8 mouse cellular contexts compared by ENCODE assay signal in genomic region chr1:20889677-20890403, GRCm38 (mm10). TPM values are rescaled to one million over a fixed set of nuclear protein-coding genes. Genes with fewer than 3 reads are reported as not detected.
DNase-seq lines count a peak whose midpoint lies in the region; ATAC-seq lines count a peak whose summit lies in the region.

No protein-coding gene starts in this region.

- H3K4me2 ChIP-seq in lung, embryonic 16.5 days (ENCODE audit: low read depth, low read length): peak overlapping the region; percentile 94
- H3K4me2 ChIP-seq in intestine, embryonic 16.5 days (ENCODE audit: low read depth, low read length): peak overlapping the region; percentile 88
- H3K4me2 ChIP-seq in neural tube, embryonic 15.5 days: peak overlapping the region; percentile 86

- peak overlapping the region; percentile 58 for H3K4me3 ChIP-seq in lung, embryonic 16.5 days (ENCODE audit: low read length)
- H3K4me3 ChIP-seq in intestine, embryonic 16.5 days (ENCODE audit: low read length): peak overlapping the region; percentile 75
- peak overlapping the region; percentile 61 for H3K4me3 ChIP-seq in neural tube, embryonic 15.5 days (replicated peaks)

- peak; percentile 15 for DNase-seq in adrenal gland, adult 2 months
- no peak for DNase-seq in adrenal gland, adult 8-10 months
- DNase-seq in lung, postnatal 25 days (ENCODE audit: low spot score): no peak
- DNase-seq in gastrocnemius, postnatal 14 days: no peak
- DNase-seq in thymus, postnatal 10 days (ENCODE audit: low spot score in 2 of 2): no peak

- no peaks in the 10 kb centered on the region for H3K9me3 ChIP-seq in lung, embryonic 16.5 days (ENCODE audit: control insufficient read depth, low read length)
- H3K9me3 ChIP-seq in intestine, embryonic 16.5 days (ENCODE audit: control insufficient read depth, low read length): no peaks in the 10 kb centered on the region
- no peaks in the 10 kb centered on the region for H3K9me3 ChIP-seq in neural tube, embryonic 15.5 days (replicated peaks)

- H3K4me1 ChIP-seq in lung, embryonic 16.5 days (replicated peaks; ENCODE audit: control insufficient read depth, insufficient read depth, low read length): 0 out of 2 replicates have a peak, but pooled peaks cover 4% of the 10 kb centered on the region
- H3K4me1 ChIP-seq in intestine, embryonic 16.5 days (ENCODE audit: control insufficient read depth, insufficient read depth, low read length): peaks cover 8% of the 10 kb centered on the region; the same call in 1 of the 2 replicates
- H3K4me1 ChIP-seq in neural tube, embryonic 15.5 days: peaks cover 17% of the 10 kb centered on the region

- peak; percentile 18; the same call in 1 of the 2 replicates for ATAC-seq in lung, embryonic 16.5 days (ENCODE audit: low read depth)
- peak; percentile 5 for ATAC-seq in intestine, embryonic 16.5 days
- ATAC-seq in neural tube, embryonic 15.5 days (ENCODE audit: low FRiP score): peak; percentile 40

- H3K9ac ChIP-seq in lung, embryonic 16.5 days (ENCODE audit: low read length): peak overlapping the region; percentile 79
- peak overlapping the region; percentile 79 for H3K9ac ChIP-seq in intestine, embryonic 16.5 days (ENCODE audit: low read depth, low read length)
- peak overlapping the region; percentile 64 for H3K9ac ChIP-seq in neural tube, embryonic 15.5 days (replicated peaks)

- WGBS in lung, embryonic 16.5 days: 22% methylated on average over 16 of the region's 16 CpGs
- 26% methylated on average over 16 of the region's 16 CpGs for WGBS in intestine, embryonic 16.5 days
- 20% methylated on average over 16 of the region's 16 CpGs for WGBS in neural tube, embryonic 15.5 days

- intact Hi-C loops in gastrocnemius, postnatal 14 days (cut with DNase I; ENCODE audit: low total_unique reads): no loop called here

- no peaks in the 10 kb centered on the region for H3K27me3 ChIP-seq in lung, embryonic 16.5 days (ENCODE audit: control insufficient read depth, insufficient read depth, low read depth, low read length)
- no peaks in the 10 kb centered on the region for H3K27me3 ChIP-seq in intestine, embryonic 16.5 days (replicated peaks; ENCODE audit: control insufficient read depth, insufficient read depth, low read length)
- no peaks in the 10 kb centered on the region for H3K27me3 ChIP-seq in neural tube, embryonic 15.5 days (replicated peaks)

- no peaks in the 10 kb centered on the region for H3K36me3 ChIP-seq in lung, embryonic 16.5 days (ENCODE audit: control insufficient read depth, insufficient read depth, low read length)
- no peaks in the 10 kb centered on the region for H3K36me3 ChIP-seq in intestine, embryonic 16.5 days (ENCODE audit: control insufficient read depth, insufficient read depth, low read length)
- no peaks in the 10 kb centered on the region for H3K36me3 ChIP-seq in neural tube, embryonic 15.5 days

- H3K27ac ChIP-seq in lung, embryonic 16.5 days (ENCODE audit: low read length): peak overlapping the region; percentile 77
- 0 out of 2 replicates have a peak overlapping the region, but pooled peaks have one; percentile 18 for H3K27ac ChIP-seq in intestine, embryonic 16.5 days (ENCODE audit: low read length)
- peak overlapping the region; percentile 81 for H3K27ac ChIP-seq in neural tube, embryonic 15.5 days (replicated peaks)

RNA-seq across cellular contexts. Expression of gene Paqr8, which starts 0.6 kb away (rescaled TPM):
- 10 to 100 TPM; 39.7 to 51.8 TPM for total RNA-seq in adrenal gland, adult 2 months (2021)
- polyA plus RNA-seq in adrenal gland, adult 2 months (2012; rRNA removed): 133 and 147 TPM in 2 replicates
- 10 to 100 TPM; 57.6 to 67.3 (median 63.0) TPM for total RNA-seq in adrenal gland, adult 8-10 months (2022)
- 4.4 and 5.5 TPM in 2 replicates for polyA plus RNA-seq in lung, embryonic 16.5 days (2015; fragmentation: Nextera tagmentation; extraction: Ambion mirVana)
- 6.1 and 6.2 TPM in 2 replicates for polyA plus RNA-seq in intestine, embryonic 16.5 days (2015; fragmentation: Nextera tagmentation; extraction: Ambion mirVana)
- 22.4 and 25.8 TPM in 2 replicates for polyA plus RNA-seq in neural tube, embryonic 15.5 days (2015; fragmentation: Nextera tagmentation; extraction: Ambion mirVana)
- total RNA-seq in gastrocnemius, postnatal 14 days (2021): 1 to 10 TPM; 1.5 to 1.8 TPM

Comparison
In these comparisons a context has a peak if more than half of its experiments do, and no peak if none do; other contexts are left out.
1. H3K27ac ChIP-seq: peak in every context shown above with its lines; median percentile 81 in neural tube, embryonic 15.5 days; 77 in lung, embryonic 16.5 days; 18 in intestine, embryonic 16.5 days.